Mouse (Mus musculus) adrenal gland, postnatal 4 days (tissue): ENCODE results near the gene Pcolce. TPM values are rescaled to one million over a fixed set of nuclear protein-coding genes. Genes with fewer than 3 reads are reported as not detected.

Source experiments
- total RNA-seq, 2 experiments: library from RNA; stranded (reverse); gene quantifications; 2 replicates each; pipeline ENCODE4 v1.2.3; 2021

The Pcolce gene
- total RNA-seq, 2 experiments from 2014 or later = 549 to 594 TPM

Other genes with a start within 250 kb of the Pcolce start
- gene Zan, start 136.7 kb downstream of the Pcolce start, total RNA-seq = under 1 TPM; 0.20 to 0.36 TPM
- gene Pop7, start 111.3 kb downstream of the Pcolce start, total RNA-seq = 10 to 100 TPM; 26.5 to 26.9 TPM
- 10 to 100 TPM; 65.1 to 69.2 TPM for gene Gigyf1, start 95.2 kb downstream of the Pcolce start, total RNA-seq
- gene Epo, start 80.5 kb downstream of the Pcolce start, total RNA-seq = not detected
- 100 to 1,000 TPM; 771 to 773 TPM for gene Gnb2, start 80.3 kb downstream of the Pcolce start, total RNA-seq
- 1 to 10 TPM; 8.1 TPM for gene Actl6b, start 60.3 kb downstream of the Pcolce start, total RNA-seq
- gene Tfr2, start 43.9 kb downstream of the Pcolce start, total RNA-seq = 10 to 100 TPM in 1 of 2 experiments, 1 to 10 TPM in 1; 2.4 to 25.8 TPM
- gene Mospd3, start 12.7 kb downstream of the Pcolce start, total RNA-seq = 10 to 100 TPM; 52.4 to 54.0 TPM
- 1 to 10 TPM; 1.2 to 3.3 TPM for gene Fbxo24, start 15.2 kb upstream of the Pcolce start, total RNA-seq
- gene Lrch4, start 15.3 kb upstream of the Pcolce start, total RNA-seq = 10 to 100 TPM; 27.9 to 34.5 TPM
- gene Gm20605, start 15.4 kb upstream of the Pcolce start, total RNA-seq = 10 to 100 TPM; 16.3 to 16.4 TPM
- 1 to 10 TPM; 8.3 to 8.9 TPM for gene Sap25, start 27.6 kb upstream of the Pcolce start, total RNA-seq
- under 1 TPM; 0.56 to 0.79 TPM for gene Irs3, start 31.9 kb upstream of the Pcolce start, total RNA-seq
- gene Agfg2, start 70.9 kb upstream of the Pcolce start, total RNA-seq = 10 to 100 TPM; 28.5 to 31.9 TPM
- 10 to 100 TPM; 10.9 to 11.6 TPM for gene Nyap1, start 127.8 kb upstream of the Pcolce start, total RNA-seq
- 100 to 1,000 TPM; 138 to 140 TPM for gene Tsc22d4, start 131.9 kb upstream of the Pcolce start, total RNA-seq
- 10 to 100 TPM; 29.9 to 40.3 TPM for gene Ppp1r35, start 165.1 kb upstream of the Pcolce start, total RNA-seq
- gene Mepce, start 173.9 kb upstream of the Pcolce start, total RNA-seq = 10 to 100 TPM; 58.4 to 67.5 TPM
- gene Zcwpw1, start 174.0 kb upstream of the Pcolce start, total RNA-seq = 1 to 10 TPM; 8.9 to 9.3 TPM
- 1 to 10 TPM; 3.1 to 5.5 TPM for gene Pilra, start 222.5 kb upstream of the Pcolce start, total RNA-seq
- gene Pilrb1, start 244.3 kb upstream of the Pcolce start, total RNA-seq = 1 to 10 TPM; 2.9 to 3.6 TPM